Mouse (Mus musculus): ENCODE measurements around the gene Plcxd2. TPM values are rescaled to one million over a fixed set of nuclear protein-coding genes. Genes with fewer than 3 reads are reported as not detected.

The Plcxd2 gene
- polyA plus RNA-seq, 2 experiments, result 1.8 to 2.6 TPM

- no peak for TF ChIP-seq POLR2A (IDR thresholded peaks at IDR 0.05; ENCODE audit: borderline replicate concordance, extremely low read depth, insufficient read depth, insufficient read length)
- no peak overlapping the region for H3K4me3 ChIP-seq (replicated peaks; ENCODE audit: low read length)
- peaks cover 34% of the 10 kb centered on the region for H3K4me1 ChIP-seq (ENCODE audit: control insufficient read depth, insufficient read depth, low read length)
- ATAC-seq (ENCODE audit: low FRiP score, low read depth), result peak; percentile 64
- no peak overlapping the region for H3K9ac ChIP-seq (ENCODE audit: low read depth, low read length, severe bottlenecking)
- no peak overlapping the region for H3K4me2 ChIP-seq (replicated peaks; ENCODE audit: low read depth, low read length, severe bottlenecking)
- peak overlapping the region; percentile 38; the same call in 1 of the 2 replicates for H3K27ac ChIP-seq (replicated peaks; ENCODE audit: low read depth, low read length)
- WGBS, result 16% methylated on average over 2 of the region's 2 CpGs
- no peaks in the 10 kb centered on the region for H3K27me3 ChIP-seq (ENCODE audit: control insufficient read depth, insufficient read depth, low read length)
- H3K9me3 ChIP-seq (ENCODE audit: control insufficient read depth, low read length), result no peaks in the 10 kb centered on the region
- peak; percentile 58 for DNase-seq (ENCODE audit: low spot score)
- no peaks in the 10 kb centered on the region for H3K36me3 ChIP-seq (ENCODE audit: control insufficient read depth, insufficient read depth, low read length)
Observed at GRCm38 (mm10) chr16:45934721-45935407, 75.2 kb downstream of the Plcxd2 start.

GRCm38 (mm10) chr16:45930308-45930707 is 79.7 kb downstream of the Plcxd2 start:
- DNase-seq (ENCODE audit: low spot score) (no peak), ATAC-seq (ENCODE audit: low FRiP score, low read depth) (peak; percentile 9; the same call in 1 of the 2 replicates)
- Histone ChIP-seq H3K9me3 (ENCODE audit: control insufficient read depth, low read length) (no peaks in the 10 kb centered on the region), H3K27ac (replicated peaks; ENCODE audit: low read depth, low read length) (no peak overlapping the region), H3K9ac (ENCODE audit: low read depth, low read length, severe bottlenecking) (no peak overlapping the region), H3K4me2 (replicated peaks; ENCODE audit: low read depth, low read length, severe bottlenecking) (no peak overlapping the region), H3K36me3 (ENCODE audit: control insufficient read depth, insufficient read depth, low read length) (no peaks in the 10 kb centered on the region), H3K27me3 (ENCODE audit: control insufficient read depth, insufficient read depth, low read length) (no peaks in the 10 kb centered on the region), H3K4me1 (ENCODE audit: control insufficient read depth, insufficient read depth, low read length) (peaks cover 25% of the 10 kb centered on the region; the same call in 1 of the 2 replicates), H3K4me3 (replicated peaks; ENCODE audit: low read length) (no peak overlapping the region)
- WGBS, result 84% methylated on average over 3 of the region's 3 CpGs
- no peak for TF ChIP-seq POLR2A (IDR thresholded peaks at IDR 0.05; ENCODE audit: borderline replicate concordance, extremely low read depth, insufficient read depth, insufficient read length)

- 82% methylated on average over 4 of the region's 4 CpGs for WGBS
- Histone ChIP-seq H3K4me2 (replicated peaks; ENCODE audit: low read depth, low read length, severe bottlenecking) (no peak overlapping the region), H3K9me3 (ENCODE audit: control insufficient read depth, low read length) (no peaks in the 10 kb centered on the region), H3K9ac (ENCODE audit: low read depth, low read length, severe bottlenecking) (no peak overlapping the region), H3K27ac (replicated peaks; ENCODE audit: low read depth, low read length) (no peak overlapping the region), H3K36me3 (ENCODE audit: control insufficient read depth, insufficient read depth, low read length) (no peaks in the 10 kb centered on the region), H3K4me3 (replicated peaks; ENCODE audit: low read length) (no peak overlapping the region), H3K4me1 (ENCODE audit: control insufficient read depth, insufficient read depth, low read length) (peaks cover 26% of the 10 kb centered on the region), H3K27me3 (ENCODE audit: control insufficient read depth, insufficient read depth, low read length) (no peaks in the 10 kb centered on the region)
- no peak for TF ChIP-seq POLR2A (IDR thresholded peaks at IDR 0.05; ENCODE audit: borderline replicate concordance, extremely low read depth, insufficient read depth, insufficient read length)
- no peak for DNase-seq (ENCODE audit: low spot score)
- no peak for ATAC-seq (ENCODE audit: low FRiP score, low read depth)
Observed at GRCm38 (mm10) chr16:45928090-45928489, 81.9 kb downstream of the Plcxd2 start.

GRCm38 (mm10) chr16:45927601-45928000 is 82.4 kb downstream of the Plcxd2 start:
- WGBS, result 42% methylated on average over 3 of the region's 3 CpGs
- no peak for ATAC-seq (ENCODE audit: low FRiP score, low read depth)

GRCm38 (mm10) chr16:45926875-45927274 is 83.1 kb downstream of the Plcxd2 start:
- no peak overlapping the region for H3K4me3 ChIP-seq (replicated peaks; ENCODE audit: low read length)
- WGBS, result 88% methylated on average over 5 of the region's 5 CpGs
- ATAC-seq (ENCODE audit: low FRiP score, low read depth), result no peak

More at GRCm38 (mm10) chr16:45927601-45928000, 82.4 kb downstream of the Plcxd2 start:
- H3K27me3 ChIP-seq (ENCODE audit: control insufficient read depth, insufficient read depth, low read length), result no peaks in the 10 kb centered on the region
- no peak overlapping the region for H3K9ac ChIP-seq (ENCODE audit: low read depth, low read length, severe bottlenecking)
- no peaks in the 10 kb centered on the region for H3K9me3 ChIP-seq (ENCODE audit: control insufficient read depth, low read length)
- H3K4me3 ChIP-seq (replicated peaks; ENCODE audit: low read length), result no peak overlapping the region
- TF ChIP-seq POLR2A (IDR thresholded peaks at IDR 0.05; ENCODE audit: borderline replicate concordance, extremely low read depth, insufficient read depth, insufficient read length), result no peak
- no peak overlapping the region for H3K27ac ChIP-seq (replicated peaks; ENCODE audit: low read depth, low read length)
- no peak overlapping the region for H3K4me2 ChIP-seq (replicated peaks; ENCODE audit: low read depth, low read length, severe bottlenecking)
- no peaks in the 10 kb centered on the region for H3K36me3 ChIP-seq (ENCODE audit: control insufficient read depth, insufficient read depth, low read length)
- peak; percentile 49 for DNase-seq (ENCODE audit: low spot score)
- peaks cover 26% of the 10 kb centered on the region for H3K4me1 ChIP-seq (ENCODE audit: control insufficient read depth, insufficient read depth, low read length)

More at GRCm38 (mm10) chr16:45926875-45927274, 83.1 kb downstream of the Plcxd2 start:
- TF ChIP-seq POLR2A (IDR thresholded peaks at IDR 0.05; ENCODE audit: borderline replicate concordance, extremely low read depth, insufficient read depth, insufficient read length), result no peak
- no peaks in the 10 kb centered on the region for H3K27me3 ChIP-seq (ENCODE audit: control insufficient read depth, insufficient read depth, low read length)
- no peak overlapping the region for H3K4me2 ChIP-seq (replicated peaks; ENCODE audit: low read depth, low read length, severe bottlenecking)
- H3K9me3 ChIP-seq (ENCODE audit: control insufficient read depth, low read length), result no peaks in the 10 kb centered on the region
- H3K9ac ChIP-seq (ENCODE audit: low read depth, low read length, severe bottlenecking), result no peak overlapping the region
- no peak for DNase-seq (ENCODE audit: low spot score)
- H3K36me3 ChIP-seq (ENCODE audit: control insufficient read depth, insufficient read depth, low read length), result no peaks in the 10 kb centered on the region
- H3K4me1 ChIP-seq (ENCODE audit: control insufficient read depth, insufficient read depth, low read length), result peaks cover 30% of the 10 kb centered on the region
- no peak overlapping the region for H3K27ac ChIP-seq (replicated peaks; ENCODE audit: low read depth, low read length)
